Mouse (Mus musculus): Measurements from ENCODE around the gene Exosc9.
"Not testable (repeated sequence)": the region's sequence is repeated elsewhere in the genome, so short reads cannot be mapped to it uniquely, and the experiment has no call there.

Exosc9 gene

GRCm38 (mm10) chr3:36551851-36552384 is 488 bp upstream of the Exosc9 start:
- DNase-seq (ENCODE audit: low read depth, low spot score), result no peak

DNA sequence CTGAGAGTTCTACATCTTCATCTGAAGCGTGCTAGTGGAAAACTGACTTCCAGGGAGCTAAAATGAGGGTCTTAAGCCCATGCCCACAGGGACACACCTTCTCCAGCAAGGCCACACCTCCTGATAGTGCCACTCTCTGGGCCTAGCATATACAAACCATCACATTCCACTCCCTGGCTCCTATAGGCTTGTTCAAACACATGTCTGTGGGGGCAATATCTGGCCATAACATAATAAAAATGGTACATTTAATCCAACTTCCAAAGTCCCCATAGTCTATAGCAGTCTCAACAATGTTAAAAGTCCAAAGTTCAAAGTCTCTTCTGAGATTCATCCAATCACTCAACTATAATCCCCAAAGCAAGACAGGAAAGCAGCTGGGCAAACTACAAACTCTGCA is 5.2 kb downstream of the Exosc9 start:
- no peak for DNase-seq (ENCODE audit: low read depth, low spot score)

- no peak for DNase-seq (ENCODE audit: low read depth, low spot score)
Observed at GRCm38 (mm10) chr3:36559606-36560005, 7.2 kb downstream of the Exosc9 start.

DNA sequence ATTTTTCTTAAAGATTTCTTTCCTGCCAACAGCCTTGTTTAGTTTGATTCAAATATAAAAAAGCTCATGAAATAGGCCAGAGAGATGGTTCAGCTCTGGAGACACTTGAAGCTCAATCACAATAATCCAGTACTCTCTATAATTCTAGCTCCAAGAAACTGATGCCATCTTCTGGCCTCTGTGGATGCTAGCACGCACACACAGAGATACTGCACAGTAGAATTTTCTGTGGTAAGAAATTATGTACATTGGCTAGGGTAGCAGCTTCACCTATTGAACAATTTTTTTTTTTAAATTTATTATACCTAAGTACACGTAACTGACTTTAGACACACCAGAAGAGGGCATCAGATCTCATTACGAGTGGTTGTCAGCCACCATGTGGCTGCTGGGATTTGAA is 11.3 kb downstream of the Exosc9 start:
- no peak for DNase-seq (ENCODE audit: low read depth, low spot score)

GRCm38 (mm10) chr3:36569836-36570235 is 17.4 kb downstream of the Exosc9 start:
- no peak for DNase-seq (ENCODE audit: low read depth, low spot score)

- no peak for DNase-seq (ENCODE audit: low read depth, low spot score)
Observed at GRCm38 (mm10) chr3:36571361-36571826, 19.0 kb downstream of the Exosc9 start.

GRCm38 (mm10) chr3:36571827-36572378 is 19.5 kb downstream of the Exosc9 start, which contains the start of gene Ccna2:
Gene Ccna2, minus strand, starts transcription at chr3:36572150.
- DNase-seq (ENCODE audit: low read depth, low spot score), result peak; percentile 93

DNA sequence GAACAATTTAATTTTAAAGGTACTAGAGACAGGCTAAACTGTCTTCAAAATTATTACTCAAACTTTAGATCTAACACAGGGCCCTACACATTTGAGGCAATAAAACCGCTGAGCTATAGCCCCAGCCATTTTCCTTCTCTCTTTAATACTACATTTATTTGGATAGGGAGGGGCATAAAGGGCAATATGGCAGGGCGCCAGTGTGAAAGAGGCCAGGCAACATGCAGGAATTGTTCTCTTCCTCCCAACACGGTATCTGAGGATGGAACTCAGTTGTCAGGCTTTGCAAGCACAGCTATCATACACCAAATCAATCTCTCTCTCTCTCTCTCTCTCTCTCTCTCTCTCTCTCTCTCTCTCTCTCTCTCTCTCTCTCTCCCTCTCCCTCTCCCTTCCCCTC is 46.4 kb downstream of the Exosc9 start:
- no peak for DNase-seq (ENCODE audit: low read depth, low spot score)

DNA sequence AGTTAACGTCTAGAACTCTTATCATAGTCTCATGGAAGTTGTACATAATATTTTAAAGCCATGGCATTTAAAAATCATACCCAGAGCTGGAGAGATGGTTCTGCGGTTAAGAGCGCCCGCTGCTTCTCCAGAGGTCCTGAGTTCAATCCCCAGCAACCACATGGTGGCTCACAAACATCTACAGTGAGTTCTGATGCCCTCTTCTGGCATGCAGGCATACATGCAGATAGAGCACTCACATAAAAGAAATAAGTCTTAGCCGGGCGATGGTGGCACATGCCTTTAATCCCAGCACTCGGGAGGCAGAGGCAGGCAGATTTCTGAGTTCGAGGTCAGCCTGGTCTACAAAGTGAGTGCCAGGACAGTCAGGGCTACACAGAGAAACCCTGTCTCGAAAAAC is 47.4 kb downstream of the Exosc9 start:
- DNase-seq (ENCODE audit: low read depth, low spot score), result not testable (repeated sequence)

DNA sequence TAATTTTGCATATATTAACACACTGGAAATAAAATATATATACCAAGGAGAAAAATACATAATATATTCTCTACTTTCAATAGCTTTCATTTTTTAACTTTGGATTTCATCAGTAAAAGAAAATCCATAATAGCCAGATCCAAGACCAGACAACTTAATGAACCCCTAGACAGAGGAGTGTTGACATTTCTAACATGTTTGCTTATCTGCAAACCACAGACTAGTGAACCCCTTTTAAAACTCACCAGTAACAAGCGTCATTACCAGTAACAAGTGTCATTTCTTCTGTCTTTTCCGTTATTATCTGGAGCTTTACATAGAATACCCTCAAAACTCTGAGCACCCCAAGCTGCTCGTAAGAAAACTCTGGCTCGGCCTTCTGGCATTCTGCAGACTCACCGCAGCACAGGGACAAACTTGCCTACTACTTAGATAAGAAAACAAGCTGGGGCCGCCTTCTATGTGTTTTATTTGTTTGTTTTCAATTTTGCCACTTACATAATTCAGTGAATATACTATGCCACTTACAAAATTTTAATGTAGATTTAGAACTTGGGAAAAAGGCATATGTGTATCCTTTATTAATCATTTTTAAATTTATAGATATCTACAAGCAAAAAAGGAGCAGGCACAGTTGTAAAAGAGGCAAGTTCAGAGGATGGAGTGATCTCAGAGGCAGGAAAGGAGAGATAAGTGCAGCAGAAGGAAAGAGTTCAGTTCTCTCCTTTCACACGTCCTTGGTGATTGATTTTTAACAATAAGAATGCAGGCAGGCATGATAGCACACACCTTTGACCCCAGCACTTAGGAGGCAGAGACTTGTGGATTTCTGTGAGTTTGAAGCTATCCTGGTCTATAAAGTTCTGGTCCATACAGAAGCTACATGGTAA is 53.7 kb downstream of the Exosc9 start:
- DNase-seq (ENCODE audit: low read depth, low spot score), result no peak

GRCm38 (mm10) chr3:36612687-36613086 is 60.3 kb downstream of the Exosc9 start:
- DNase-seq (ENCODE audit: low read depth, low spot score), result no peak

DNA sequence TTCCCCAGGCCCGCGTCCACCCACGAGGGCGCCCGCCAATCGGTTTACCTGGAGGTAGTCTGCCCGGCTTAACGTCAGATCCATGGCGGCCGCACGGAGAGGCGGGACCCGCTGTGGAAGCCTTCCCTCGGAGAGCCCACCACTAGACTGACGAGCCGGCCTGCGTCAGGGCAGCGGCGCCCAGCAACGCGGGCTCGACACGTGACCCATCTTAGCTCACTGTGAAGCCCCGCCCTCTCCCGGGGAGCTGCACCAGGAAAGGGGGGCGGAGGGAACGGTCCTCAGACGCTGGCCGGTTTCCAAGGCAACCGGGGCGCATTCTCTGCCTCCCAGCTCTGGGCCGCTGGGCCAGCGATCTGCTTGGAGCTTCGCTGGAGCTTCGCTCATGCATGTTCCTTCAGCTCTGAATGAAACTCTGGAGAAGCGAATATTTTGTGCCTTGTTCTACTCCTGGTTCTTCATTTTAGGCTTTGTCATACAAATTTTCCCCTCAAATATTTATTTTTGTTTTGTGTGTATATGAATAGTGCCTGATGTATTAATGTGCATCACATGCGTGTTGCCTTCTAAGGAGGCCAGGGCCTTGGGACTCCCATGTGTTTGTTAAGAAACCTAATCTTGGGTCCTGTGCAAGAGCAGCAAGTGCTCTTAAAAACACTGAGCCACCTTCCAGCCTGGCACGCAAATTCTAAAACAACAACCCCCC is 60.9 kb downstream of the Exosc9 start, which contains the start of gene Bbs7:
Gene Bbs7 (minus strand): TSS at position 276 of the 706 bp plus-strand sequence.
- peak; percentile 95 for DNase-seq (ENCODE audit: low read depth, low spot score)

GRCm38 (mm10) chr3:36613908-36614255 is 61.5 kb downstream of the Exosc9 start:
- no peak for DNase-seq (ENCODE audit: low read depth, low spot score)
